Mouse (Mus musculus) lung, postnatal 25 days (tissue): ENCODE measurements around the gene Ift81.
A peak's percentile ranks its signal among the peaks of the same experiment; 100 is the strongest.

Experiments used
- DNase-seq: peaks from one replicate; pipeline ENCODE4 v3.0.0; 2022; ENCODE audit warnings: low spot score

Ift81 gene

GRCm38 (mm10) chr5:122516029-122516730, 98.1 kb downstream of the Ift81 start:
- no peak for DNase-seq

- DNase-seq, result no peak
These were observed 100.2 kb downstream of the Ift81 start for GRCm38 (mm10) chr5:122514127-122514521.

GRCm38 (mm10) chr5:122513421-122514126, 100.7 kb downstream of the Ift81 start:
- DNase-seq, result no peak

- DNase-seq, result no peak
These were observed 102.3 kb downstream of the Ift81 start for GRCm38 (mm10) chr5:122512011-122512410.

- DNase-seq, result no peak
These were observed 102.9 kb downstream of the Ift81 start for GRCm38 (mm10) chr5:122511405-122511804.

- no peak for DNase-seq
These were observed 103.6 kb downstream of the Ift81 start for GRCm38 (mm10) chr5:122510651-122511157.

GRCm38 (mm10) chr5:122509608-122510007, 104.7 kb downstream of the Ift81 start:
- DNase-seq, result no peak

GRCm38 (mm10) chr5:122508861-122509306, 105.4 kb downstream of the Ift81 start:
- DNase-seq, result no peak

- no peak for DNase-seq
These were observed 106.9 kb downstream of the Ift81 start for GRCm38 (mm10) chr5:122507396-122507795.

GRCm38 (mm10) chr5:122506462-122506861, 107.9 kb downstream of the Ift81 start:
- DNase-seq, result no peak

GRCm38 (mm10) chr5:122505554-122505953, 108.8 kb downstream of the Ift81 start:
- DNase-seq, result no peak

- no peak for DNase-seq
These were observed 110.6 kb downstream of the Ift81 start for GRCm38 (mm10) chr5:122503760-122504119.

- no peak for DNase-seq
These were observed 111.1 kb downstream of the Ift81 start for GRCm38 (mm10) chr5:122503015-122503759.

- peak; percentile 91 for DNase-seq
These were observed 112.0 kb downstream of the Ift81 start, which contains the start of gene Atp2a2 for GRCm38 (mm10) chr5:122502077-122502941. TSS of gene Atp2a2 (minus strand) at chr5:122502225.

GRCm38 (mm10) chr5:122501101-122502076, 112.9 kb downstream of the Ift81 start:
- DNase-seq, result peak; percentile 25

- DNase-seq, result no peak
These were observed 113.8 kb downstream of the Ift81 start for GRCm38 (mm10) chr5:122500563-122500962.
